Mouse (Mus musculus): ENCODE measurements around the gene Metap2. TPM values are rescaled to one million over a fixed set of nuclear protein-coding genes. Genes with fewer than 3 reads are reported as not detected.

The Metap2 gene
- polyA plus RNA-seq, 1 experiment from 2014 or later: 235 TPM

GRCm38 (mm10) chr10:93908540-93908939 lies 11.6 kb upstream of the Metap2 start:
- no peaks in the 10 kb centered on the region for H3K36me3 ChIP-seq (replicated peaks)
- peaks cover 14% of the 10 kb centered on the region for H3K4me1 ChIP-seq
- H3K27me3 ChIP-seq (ENCODE audit: poor library complexity, severe bottlenecking): no peaks in the 10 kb centered on the region
- 94% methylated on average over 7 of the region's 7 CpGs for WGBS
- no peak overlapping the region for H3K27ac ChIP-seq
- no peak overlapping the region for H3K4me3 ChIP-seq
- no peaks in the 10 kb centered on the region for H3K9me3 ChIP-seq
- no peak for DNase-seq (ENCODE audit: extremely low spot score, low spot score)

GRCm38 (mm10) chr10:93907376-93907775 lies 10.5 kb upstream of the Metap2 start:
- 60% methylated on average over 10 of the region's 10 CpGs for WGBS
- H3K4me3 ChIP-seq: no peak overlapping the region
- no peaks in the 10 kb centered on the region for H3K27me3 ChIP-seq (ENCODE audit: poor library complexity, severe bottlenecking)
- H3K9me3 ChIP-seq: no peaks in the 10 kb centered on the region
- no peak overlapping the region for H3K27ac ChIP-seq
- peaks cover 14% of the 10 kb centered on the region for H3K4me1 ChIP-seq
- no peaks in the 10 kb centered on the region for H3K36me3 ChIP-seq (replicated peaks)
- DNase-seq (ENCODE audit: extremely low spot score, low spot score): no peak

GRCm38 (mm10) chr10:93899907-93900306 lies 3.0 kb upstream of the Metap2 start:
- no peaks in the 10 kb centered on the region for H3K27me3 ChIP-seq (ENCODE audit: poor library complexity, severe bottlenecking)
- H3K9me3 ChIP-seq: no peaks in the 10 kb centered on the region
- H3K36me3 ChIP-seq (replicated peaks): no peaks in the 10 kb centered on the region
- no peak overlapping the region for H3K27ac ChIP-seq
- 93% methylated on average over 11 of the region's 11 CpGs for WGBS
- no peak for DNase-seq (ENCODE audit: extremely low spot score, low spot score)
- no peaks in the 10 kb centered on the region for H3K4me1 ChIP-seq
- no peak overlapping the region for H3K4me3 ChIP-seq

DNA sequence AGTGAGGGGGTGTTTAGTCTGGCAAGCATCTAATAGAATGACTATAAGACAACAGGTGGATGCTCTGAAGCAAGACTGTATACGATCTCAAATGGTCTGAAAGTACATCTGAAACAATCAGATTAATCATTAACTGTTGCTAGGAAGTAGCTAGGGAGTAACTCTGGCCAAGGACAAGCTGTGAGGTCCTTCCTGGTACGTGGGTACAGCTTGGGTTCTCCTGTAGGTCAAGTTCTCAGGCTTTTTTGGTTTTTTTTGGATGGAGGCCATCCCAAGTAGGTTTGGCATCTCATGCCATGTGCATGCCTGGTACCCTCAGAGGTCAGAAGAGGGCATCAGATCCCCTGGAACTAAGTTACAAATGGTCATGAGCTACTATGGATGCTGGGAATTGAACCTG lies 2.4 kb upstream of the Metap2 start:
- DNase-seq (ENCODE audit: extremely low spot score, low spot score): no peak

GRCm38 (mm10) chr10:93892551-93892950 lies 4.3 kb downstream of the Metap2 start:
- Histone ChIP-seq H3K27ac (no peak overlapping the region), H3K4me1 (peaks cover 23% of the 10 kb centered on the region), H3K9me3 (no peaks in the 10 kb centered on the region), H3K4me3 (no peak overlapping the region), H3K27me3 (ENCODE audit: poor library complexity, severe bottlenecking) (no peaks in the 10 kb centered on the region), H3K36me3 (replicated peaks) (no peaks in the 10 kb centered on the region)
- no peak for DNase-seq (ENCODE audit: extremely low spot score, low spot score)
- WGBS: 89% methylated on average over 4 of the region's 4 CpGs

More for the DNA sequence above, 2.4 kb upstream of the Metap2 start:
- Histone ChIP-seq H3K9me3 (no peaks in the 10 kb centered on the region), H3K27me3 (ENCODE audit: poor library complexity, severe bottlenecking) (no peaks in the 10 kb centered on the region), H3K27ac (no peak overlapping the region), H3K36me3 (replicated peaks) (no peaks in the 10 kb centered on the region), H3K4me3 (no peak overlapping the region), H3K4me1 (no peaks in the 10 kb centered on the region)
- WGBS: 82% methylated on average over 2 of the region's 2 CpGs

DNA sequence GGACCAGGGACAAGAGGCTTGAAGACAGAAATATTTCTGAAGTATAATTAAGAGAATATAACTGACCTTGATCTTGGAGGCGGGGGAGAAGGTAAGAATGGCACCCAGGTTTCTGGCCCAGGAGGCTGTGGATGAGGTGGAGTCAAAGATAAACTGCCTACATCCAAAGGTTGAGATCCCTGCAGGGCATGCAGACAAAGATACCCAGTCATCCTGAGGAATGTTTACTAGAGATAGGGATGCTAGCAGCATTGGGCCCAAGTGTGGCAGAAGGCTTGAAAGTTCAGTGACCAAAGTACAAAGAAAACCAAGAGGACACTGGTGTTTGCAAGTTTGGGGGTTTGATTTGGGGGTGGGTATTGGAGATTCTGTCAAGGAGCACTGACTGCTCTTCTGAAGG lies 5.9 kb downstream of the Metap2 start:
- no peak for DNase-seq (ENCODE audit: extremely low spot score, low spot score)
- H3K4me3 ChIP-seq: no peak overlapping the region
- H3K4me1 ChIP-seq: peaks cover 23% of the 10 kb centered on the region
- H3K27me3 ChIP-seq (ENCODE audit: poor library complexity, severe bottlenecking): no peaks in the 10 kb centered on the region
- no peaks in the 10 kb centered on the region for H3K9me3 ChIP-seq
- WGBS: 87% methylated on average over 1 of the region's 1 CpGs
- H3K36me3 ChIP-seq (replicated peaks): peaks cover 14% of the 10 kb centered on the region
- H3K27ac ChIP-seq: no peak overlapping the region

GRCm38 (mm10) chr10:93890565-93890964 lies 6.3 kb downstream of the Metap2 start:
- Histone ChIP-seq H3K9me3 (no peaks in the 10 kb centered on the region), H3K27me3 (ENCODE audit: poor library complexity, severe bottlenecking) (no peaks in the 10 kb centered on the region), H3K27ac (peak overlapping the region; percentile 92), H3K4me3 (peak overlapping the region; percentile 81), H3K4me1 (peaks cover 23% of the 10 kb centered on the region), H3K36me3 (replicated peaks) (peaks cover 18% of the 10 kb centered on the region)
- no peak for DNase-seq (ENCODE audit: extremely low spot score, low spot score)
- 69% methylated on average over 4 of the region's 4 CpGs for WGBS

GRCm38 (mm10) chr10:93889976-93890375 lies 6.9 kb downstream of the Metap2 start:
- no peaks in the 10 kb centered on the region for H3K27me3 ChIP-seq (ENCODE audit: poor library complexity, severe bottlenecking)
- peak overlapping the region; percentile 81 for H3K4me3 ChIP-seq
- H3K27ac ChIP-seq: peak overlapping the region; percentile 92
- no peaks in the 10 kb centered on the region for H3K9me3 ChIP-seq
- under 1% methylated on average over 22 of the region's 22 CpGs for WGBS
- H3K36me3 ChIP-seq (replicated peaks): peaks cover 24% of the 10 kb centered on the region
- no peak for DNase-seq (ENCODE audit: extremely low spot score, low spot score)
- H3K4me1 ChIP-seq: peaks cover 23% of the 10 kb centered on the region

GRCm38 (mm10) chr10:93889579-93889950 lies 7.3 kb downstream of the Metap2 start:
- Histone ChIP-seq H3K27ac (peak overlapping the region; percentile 92), H3K9me3 (no peaks in the 10 kb centered on the region; the same call in 1 of the 2 replicates), H3K4me1 (peaks cover 23% of the 10 kb centered on the region), H3K36me3 (replicated peaks) (peaks cover 28% of the 10 kb centered on the region), H3K4me3 (peak overlapping the region; percentile 81), H3K27me3 (ENCODE audit: poor library complexity, severe bottlenecking) (no peaks in the 10 kb centered on the region)
- 0% methylated on average over 22 of the region's 30 CpGs for WGBS
- DNase-seq (ENCODE audit: extremely low spot score, low spot score): peak; percentile 89

GRCm38 (mm10) chr10:93888935-93889578 lies 7.8 kb downstream of the Metap2 start:
- Histone ChIP-seq H3K27ac (peak overlapping the region; percentile 92), H3K27me3 (ENCODE audit: poor library complexity, severe bottlenecking) (no peaks in the 10 kb centered on the region), H3K36me3 (replicated peaks) (peaks cover 33% of the 10 kb centered on the region), H3K4me3 (peak overlapping the region; percentile 81), H3K9me3 (no peaks in the 10 kb centered on the region; the same call in 1 of the 2 replicates), H3K4me1 (peaks cover 23% of the 10 kb centered on the region)
- peak; percentile 21 for DNase-seq (ENCODE audit: extremely low spot score, low spot score)
- WGBS: under 1% methylated on average over 38 of the region's 38 CpGs

DNA sequence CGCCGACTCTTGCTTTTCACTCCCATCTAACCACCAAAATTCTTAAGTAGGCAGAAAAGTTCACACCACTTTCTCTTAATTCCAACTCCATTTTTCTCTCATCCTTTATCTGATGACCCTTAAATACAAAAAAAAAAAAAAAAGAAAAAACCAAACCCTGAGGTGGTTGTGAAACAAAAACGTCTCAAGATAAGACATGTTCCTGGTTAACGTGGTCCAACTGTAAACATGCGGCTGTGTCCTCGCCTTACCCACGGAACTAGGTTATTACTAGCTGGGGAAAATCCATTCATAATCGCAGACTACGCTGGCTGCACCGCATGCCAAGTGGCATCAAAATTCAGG lies 8.3 kb downstream of the Metap2 start:
- Histone ChIP-seq H3K9me3 (no peaks in the 10 kb centered on the region; the same call in 1 of the 2 replicates), H3K4me3 (peak overlapping the region; percentile 81), H3K27ac (peak overlapping the region; percentile 92), H3K27me3 (ENCODE audit: poor library complexity, severe bottlenecking) (no peaks in the 10 kb centered on the region), H3K36me3 (replicated peaks) (peaks cover 38% of the 10 kb centered on the region), H3K4me1 (peaks cover 23% of the 10 kb centered on the region)
- 26% methylated on average over 10 of the region's 10 CpGs for WGBS
- DNase-seq (ENCODE audit: extremely low spot score, low spot score): no peak

DNA sequence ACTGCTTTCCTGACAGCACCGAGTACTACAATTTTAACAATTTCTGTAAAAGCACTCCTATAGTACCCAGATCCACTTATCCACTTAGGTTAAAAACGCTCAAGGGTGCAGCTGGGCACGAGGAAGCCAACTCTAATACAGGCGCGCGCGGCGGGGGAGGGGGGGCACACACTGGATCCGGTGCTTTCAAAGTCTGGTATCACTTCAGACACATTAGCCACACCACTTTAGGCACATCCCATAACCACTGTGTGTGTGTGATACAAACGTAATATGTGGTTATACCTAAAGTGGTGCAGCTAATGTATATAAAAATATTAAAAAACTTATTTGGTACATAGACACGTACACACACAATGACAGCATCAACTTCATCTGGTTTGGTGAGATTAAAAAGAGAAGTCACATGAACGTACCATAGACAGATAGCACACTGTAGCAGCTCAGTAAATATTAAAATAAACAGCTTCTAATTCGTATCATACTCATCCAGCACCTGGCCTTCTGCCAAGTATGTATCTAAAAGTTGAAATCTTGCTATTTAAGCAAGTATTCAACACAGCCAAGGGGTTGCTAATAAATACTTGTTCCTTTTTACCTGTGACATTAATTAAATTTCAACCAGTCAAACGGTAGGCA lies 10.9 kb downstream of the Metap2 start:
- no peak for DNase-seq (ENCODE audit: extremely low spot score, low spot score)
- peaks cover 23% of the 10 kb centered on the region for H3K4me1 ChIP-seq
- no peaks in the 10 kb centered on the region for H3K27me3 ChIP-seq (ENCODE audit: poor library complexity, severe bottlenecking)
- no peaks in the 10 kb centered on the region; the same call in 1 of the 2 replicates for H3K9me3 ChIP-seq
- H3K27ac ChIP-seq: no peak overlapping the region
- 94% methylated on average over 14 of the region's 14 CpGs for WGBS
- peaks cover 48% of the 10 kb centered on the region for H3K36me3 ChIP-seq (replicated peaks)
- no peak overlapping the region for H3K4me3 ChIP-seq

- Histone ChIP-seq H3K9me3 (no peaks in the 10 kb centered on the region; the same call in 1 of the 2 replicates), H3K27ac (no peak overlapping the region), H3K4me1 (peaks cover 1% of the 10 kb centered on the region), H3K4me3 (no peak overlapping the region), H3K27me3 (ENCODE audit: poor library complexity, severe bottlenecking) (no peaks in the 10 kb centered on the region), H3K36me3 (replicated peaks) (peaks cover 79% of the 10 kb centered on the region)
- 87% methylated on average over 8 of the region's 8 CpGs for WGBS
- DNase-seq (ENCODE audit: extremely low spot score, low spot score): no peak
These were observed 14.0 kb downstream of the Metap2 start for GRCm38 (mm10) chr10:93882738-93883364.

Measured in forebrain, embryonic 10.5 days (tissue).